Mouse (Mus musculus) forebrain, embryonic 16.5 days (tissue): Measurements from ENCODE around the gene Daam1. TPM values are rescaled to one million over a fixed set of nuclear protein-coding genes. Genes with fewer than 3 reads are reported as not detected.

ENCODE experiments used
- ATAC-seq: fragments of 200-750 bp; cut with Nextera tagmentation; 2 replicates; pipeline ENCODE4 v1.8.0; 2017; ENCODE audit warnings: mild to moderate bottlenecking, moderate library complexity
- H3K27ac ChIP-seq: fragments of 300-500 bp; sonication (generic); 2 replicates; pipeline ENCODE4 v1.5.1; 2014; ENCODE audit warnings: low read length, control low read depth
- H3K27me3 ChIP-seq: fragments of 300-500 bp; sonication (generic); replicated peaks from 2 replicates; pipeline ENCODE4 v1.6.1; 2014; ENCODE audit warnings: low read length; ENCODE audit not compliant: control insufficient read depth, insufficient read depth
- H3K36me3 ChIP-seq: fragments of 300-500 bp; sonication (generic); 2 replicates; pipeline ENCODE4 v1.6.1; 2014; ENCODE audit not compliant: control insufficient read depth, insufficient read depth
- H3K4me1 ChIP-seq: fragments of 300-500 bp; sonication (generic); replicated peaks from 2 replicates; pipeline ENCODE4 v1.6.1; 2014; ENCODE audit warnings: low read length; ENCODE audit not compliant: control insufficient read depth, insufficient read depth
- H3K4me2 ChIP-seq: fragments of 300-500 bp; sonication (generic); 2 replicates; pipeline ENCODE4 v1.6.1; 2014; ENCODE audit warnings: mild to moderate bottlenecking, low read length, control low read depth
- H3K4me3 ChIP-seq: fragments of 300-500 bp; sonication (generic); replicated peaks from 2 replicates; pipeline ENCODE4 v1.5.1; 2014; ENCODE audit warnings: mild to moderate bottlenecking, low read length, control low read depth
- H3K9ac ChIP-seq: fragments of 300-500 bp; sonication (generic); replicated peaks from 2 replicates; pipeline ENCODE4 v1.6.1; 2014; ENCODE audit warnings: low read depth, low read length, control low read depth
- H3K9me3 ChIP-seq: fragments of 300-500 bp; sonication (generic); 2 replicates; pipeline ENCODE4 v1.6.1; 2016; ENCODE audit warnings: low read length; ENCODE audit not compliant: control insufficient read depth
- WGBS: fragments of 180-500 bp; shearing (Covaris S2); extraction: QIAGEN DNeasy Blood & Tissue Kit; methylation state at CpG from one replicate; pipeline ENCODE4 v1.1.7; 2014; 5-methylcytosine and 5-hydroxymethylcytosine counted together
- polyA plus RNA-seq: library from polyadenylated mRNA; unstranded; fragments of >200 nt; fragmentation: Nextera tagmentation; extraction: Ambion mirVana; gene quantifications from 2 replicates; pipeline ENCODE4 v1.2.1, GENCODE M21; 2015

Gene Daam1
- polyA plus RNA-seq, 1 experiment from 2014 or later, result 29.7 TPM

DNA sequence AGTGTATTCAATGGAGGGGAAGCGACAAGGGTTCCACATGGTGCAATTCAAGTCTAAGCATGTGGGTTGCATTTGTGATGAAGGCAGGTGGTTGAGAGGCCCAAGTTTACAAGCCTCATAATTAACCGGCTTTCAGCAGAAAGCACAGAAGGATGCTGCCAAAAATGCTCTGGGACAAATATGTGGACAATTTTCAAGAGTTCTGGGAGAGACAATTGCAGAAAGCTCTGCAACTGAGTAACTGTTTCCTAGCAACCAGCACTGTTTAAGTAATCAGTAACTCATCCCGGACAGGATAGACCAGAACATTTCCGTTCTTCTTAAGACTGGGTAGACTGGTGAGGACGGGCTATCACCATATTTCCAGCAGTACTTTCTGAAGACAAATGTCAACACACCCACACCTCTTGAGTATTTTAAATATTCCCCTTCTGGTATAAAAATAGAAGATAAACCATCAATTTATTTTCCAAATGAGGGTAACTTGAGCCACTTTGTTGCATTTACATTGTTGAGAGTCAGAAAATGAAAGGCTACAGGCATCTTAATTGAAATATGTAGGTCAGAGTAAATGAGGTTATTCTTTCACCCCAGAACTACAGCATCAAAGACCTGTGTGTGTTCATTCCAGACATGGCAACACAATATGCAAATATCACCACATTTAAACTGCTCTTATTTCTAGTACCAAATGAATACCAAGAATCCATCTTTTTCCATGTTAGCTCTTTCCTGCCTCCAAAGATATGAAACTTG, 123.5 kb downstream of the Daam1 start:
- ATAC-seq, result peak; percentile 49
- Histone ChIP-seq H3K9me3 (no peaks in the 10 kb centered on the region), H3K9ac (no peak overlapping the region), H3K4me2 (no peak overlapping the region), H3K27me3 (no peaks in the 10 kb centered on the region), H3K4me1 (peaks cover 42% of the 10 kb centered on the region), H3K36me3 (peaks cover 23% of the 10 kb centered on the region), H3K4me3 (no peak overlapping the region), H3K27ac (peak overlapping the region; percentile 57)
- 36% methylated on average over 5 of the region's 5 CpGs for WGBS

DNA sequence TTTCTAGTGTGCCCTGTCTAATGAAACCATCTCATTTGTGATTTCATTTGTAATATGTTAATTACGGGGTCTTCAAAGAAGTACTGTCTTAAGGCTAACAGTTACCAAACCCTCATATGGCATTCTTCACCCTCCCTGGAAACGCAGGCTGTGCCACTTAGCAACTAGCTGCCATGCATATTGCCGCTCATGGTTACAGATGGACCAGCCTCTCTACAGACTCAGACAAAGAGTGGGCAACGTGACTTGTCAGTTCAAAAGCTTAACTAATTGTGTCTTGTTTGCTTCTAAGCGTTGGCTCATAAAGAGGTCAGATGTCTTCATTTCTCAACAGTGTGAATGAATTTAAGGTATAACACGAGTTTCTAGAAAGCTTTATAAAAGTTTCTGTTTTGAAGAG, 126.1 kb downstream of the Daam1 start:
- Histone ChIP-seq H3K4me3 (no peak overlapping the region), H3K9me3 (no peaks in the 10 kb centered on the region), H3K4me1 (peaks cover 48% of the 10 kb centered on the region), H3K36me3 (peaks cover 24% of the 10 kb centered on the region), H3K27me3 (no peaks in the 10 kb centered on the region), H3K9ac (no peak overlapping the region), H3K4me2 (no peak overlapping the region), H3K27ac (peak overlapping the region; percentile 5; the same call in 1 of the 2 replicates)
- peak; percentile 80 for ATAC-seq
- 24% methylated on average over 6 of the region's 6 CpGs for WGBS

DNA sequence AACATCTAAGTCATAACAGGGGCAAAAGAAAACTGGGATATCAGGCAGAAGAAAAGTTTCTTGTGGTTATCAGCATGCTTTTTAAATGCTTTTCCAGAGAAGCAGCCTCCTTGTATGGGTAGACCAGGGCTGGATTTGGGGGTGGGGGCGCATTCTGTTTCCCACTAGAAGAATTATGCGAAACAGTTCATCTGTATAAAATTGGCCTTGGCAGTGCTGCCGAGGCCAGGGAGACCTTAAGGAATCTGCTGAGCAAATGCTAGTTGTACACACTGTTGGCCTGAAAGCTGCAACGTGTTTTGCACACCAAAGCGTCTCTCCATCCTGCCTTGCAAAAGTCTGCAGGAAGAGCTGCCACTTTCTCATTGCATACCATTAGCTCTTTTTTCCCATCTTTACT, 126.6 kb downstream of the Daam1 start:
- 31% methylated on average over 5 of the region's 5 CpGs for WGBS
- Histone ChIP-seq H3K4me1 (peaks cover 48% of the 10 kb centered on the region), H3K4me2 (no peak overlapping the region), H3K9ac (no peak overlapping the region), H3K27me3 (no peaks in the 10 kb centered on the region), H3K27ac (0 out of 2 replicates have a peak overlapping the region, but pooled peaks have one; percentile 3), H3K9me3 (no peaks in the 10 kb centered on the region), H3K36me3 (peaks cover 22% of the 10 kb centered on the region), H3K4me3 (no peak overlapping the region)
- ATAC-seq, result peak; percentile 60

DNA sequence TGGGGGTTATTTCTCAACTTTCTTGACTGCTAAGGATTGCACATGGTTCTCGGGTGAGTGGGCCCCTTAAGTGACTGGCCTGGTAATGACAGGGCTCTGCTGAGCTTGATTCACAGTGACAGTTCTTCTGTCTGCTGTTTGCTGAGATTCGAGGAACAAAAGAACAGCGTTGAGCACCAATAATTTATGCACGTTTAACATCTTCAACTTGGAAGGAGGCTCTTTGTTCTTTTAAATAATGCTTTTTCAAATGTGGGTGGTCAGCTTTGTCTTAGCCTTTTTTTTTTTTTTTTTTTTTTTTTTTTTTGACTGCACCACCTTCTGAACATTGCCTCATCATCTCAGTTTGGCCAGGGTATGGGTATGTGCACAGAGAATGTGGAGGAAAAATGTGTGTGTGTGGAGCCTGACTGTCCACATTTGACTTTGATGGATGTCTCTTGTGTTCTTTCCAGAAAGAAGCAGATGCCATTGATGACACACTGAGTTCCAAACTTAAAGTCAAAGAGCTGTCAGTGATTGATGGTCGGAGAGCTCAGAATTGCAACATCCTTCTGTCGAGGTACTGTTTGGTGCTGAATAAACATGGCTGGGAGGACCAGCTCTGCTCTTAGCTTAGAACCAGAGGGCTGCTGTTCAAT, 128.6 kb downstream of the Daam1 start:
- peak overlapping the region; percentile 54 for H3K27ac ChIP-seq
- peaks cover 33% of the 10 kb centered on the region for H3K4me1 ChIP-seq
- 11% methylated on average over 6 of the region's 6 CpGs for WGBS
- peaks cover 16% of the 10 kb centered on the region for H3K36me3 ChIP-seq
- H3K4me3 ChIP-seq, result no peak overlapping the region
- H3K27me3 ChIP-seq, result no peaks in the 10 kb centered on the region
- no peak overlapping the region for H3K4me2 ChIP-seq
- ATAC-seq, result peak; percentile 29; the same call in 1 of the 2 replicates
- H3K9ac ChIP-seq, result 0 out of 2 replicates have a peak overlapping the region, but pooled peaks have one; percentile 22
- no peaks in the 10 kb centered on the region for H3K9me3 ChIP-seq

DNA sequence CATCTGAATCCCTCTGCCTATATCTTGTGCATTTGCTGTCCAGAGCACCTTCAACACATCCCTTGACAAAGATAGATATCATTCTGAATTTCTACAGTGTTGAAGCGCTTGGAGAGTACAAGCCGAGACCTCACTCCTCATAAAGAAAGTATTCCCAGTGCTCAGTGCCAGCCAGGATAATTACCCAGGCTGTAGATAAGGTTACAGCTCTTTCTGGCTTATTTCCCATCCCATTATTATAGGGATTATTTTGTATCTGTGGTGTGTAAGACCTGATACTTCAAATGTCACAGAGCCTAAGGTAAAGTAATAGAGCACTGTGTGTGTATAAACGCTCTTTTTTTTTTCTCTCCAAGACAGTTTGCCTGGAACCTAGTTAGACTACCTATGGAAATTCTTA, 130.8 kb downstream of the Daam1 start:
- no peak overlapping the region for H3K9ac ChIP-seq
- H3K36me3 ChIP-seq, result peaks cover 12% of the 10 kb centered on the region
- no peak overlapping the region for H3K27ac ChIP-seq
- no peak overlapping the region for H3K4me2 ChIP-seq
- H3K4me1 ChIP-seq, result peaks cover 26% of the 10 kb centered on the region
- ATAC-seq, result no peak
- H3K9me3 ChIP-seq, result no peaks in the 10 kb centered on the region
- WGBS, result 94% methylated on average over 3 of the region's 3 CpGs
- H3K4me3 ChIP-seq, result no peak overlapping the region
- H3K27me3 ChIP-seq, result no peaks in the 10 kb centered on the region

DNA sequence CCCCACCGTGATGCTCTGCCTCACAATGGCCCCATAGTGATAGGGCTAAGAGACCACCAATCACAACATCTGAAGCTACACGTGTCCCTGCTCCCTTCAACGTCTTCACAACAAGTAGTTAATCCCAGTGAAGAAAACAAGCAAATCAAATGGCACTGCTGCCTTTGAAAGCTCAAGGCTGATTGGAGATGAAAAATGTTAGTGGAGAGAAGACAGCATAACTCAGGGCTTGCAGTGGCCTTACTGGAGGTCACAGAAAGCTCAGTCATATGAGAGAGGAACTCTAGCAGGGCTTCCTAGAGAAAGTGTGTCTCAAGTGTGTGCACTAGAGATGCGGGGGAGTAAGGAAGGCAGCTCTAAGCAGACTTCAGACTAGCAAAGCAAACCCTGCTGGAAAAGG, 131.7 kb downstream of the Daam1 start:
- Histone ChIP-seq H3K36me3 (peaks cover 12% of the 10 kb centered on the region), H3K4me2 (no peak overlapping the region), H3K4me1 (peaks cover 19% of the 10 kb centered on the region), H3K27ac (no peak overlapping the region), H3K27me3 (no peaks in the 10 kb centered on the region), H3K4me3 (no peak overlapping the region), H3K9me3 (no peaks in the 10 kb centered on the region), H3K9ac (no peak overlapping the region)
- ATAC-seq, result no peak
- WGBS, result 64% methylated on average over 4 of the region's 4 CpGs

DNA sequence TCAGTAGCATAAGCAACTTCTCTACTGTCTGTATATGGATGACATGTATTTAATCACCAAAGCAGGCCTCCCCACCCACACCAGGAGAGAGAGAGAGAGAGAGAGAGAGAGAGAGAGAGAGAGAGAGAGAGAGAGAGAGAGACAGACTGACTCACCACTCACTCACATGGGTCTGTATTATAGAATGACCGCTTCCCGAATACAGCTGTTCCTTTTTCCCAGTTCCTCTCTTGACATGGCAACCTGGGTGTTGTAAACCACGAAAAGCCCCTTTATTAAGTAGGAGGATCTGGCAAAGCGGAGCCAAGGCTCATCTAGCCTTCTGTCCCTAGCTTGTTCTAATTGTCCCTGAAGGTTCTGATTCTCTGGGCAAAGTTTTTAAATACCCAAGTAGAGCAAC, 137.7 kb downstream of the Daam1 start:
- Histone ChIP-seq H3K27me3 (no peaks in the 10 kb centered on the region), H3K4me1 (peaks cover 29% of the 10 kb centered on the region), H3K27ac (no peak overlapping the region), H3K9me3 (no peaks in the 10 kb centered on the region), H3K4me2 (no peak overlapping the region), H3K4me3 (no peak overlapping the region), H3K9ac (no peak overlapping the region), H3K36me3 (peaks cover 6% of the 10 kb centered on the region)
- WGBS, result 61% methylated on average over 4 of the region's 4 CpGs
- ATAC-seq, result no peak

DNA sequence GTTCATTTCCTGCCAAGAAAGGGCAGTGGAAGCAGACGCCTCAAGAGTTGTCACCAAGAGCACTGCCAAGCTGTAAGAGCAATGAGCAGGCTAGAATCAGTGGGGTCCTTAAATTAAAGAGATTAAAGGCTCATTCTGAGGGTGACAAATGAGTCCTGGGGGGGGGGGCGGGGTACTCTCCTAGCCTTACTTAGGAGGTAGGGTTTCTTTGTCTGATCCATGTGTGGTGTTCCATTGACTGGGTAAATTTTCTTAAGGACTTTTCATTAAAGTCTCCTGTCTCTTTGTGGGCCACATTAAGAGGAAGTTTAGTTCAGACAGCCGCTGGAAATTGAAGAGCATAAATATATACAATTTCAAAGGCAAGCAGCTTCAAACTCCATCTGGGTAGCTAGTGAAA, 138.1 kb downstream of the Daam1 start:
- H3K9me3 ChIP-seq, result no peaks in the 10 kb centered on the region
- whole genome bisulfite sequencing, result 17% methylated on average over 3 of the region's 3 CpGs
- H3K4me2 ChIP-seq, result no peak overlapping the region
- peaks cover 6% of the 10 kb centered on the region for H3K36me3 ChIP-seq
- H3K4me1 ChIP-seq, result peaks cover 33% of the 10 kb centered on the region
- H3K4me3 ChIP-seq, result no peak overlapping the region
- no peaks in the 10 kb centered on the region for H3K27me3 ChIP-seq
- H3K9ac ChIP-seq, result no peak overlapping the region
- no peak for ATAC-seq
- H3K27ac ChIP-seq, result no peak overlapping the region; the same call in 1 of the 2 replicates

DNA sequence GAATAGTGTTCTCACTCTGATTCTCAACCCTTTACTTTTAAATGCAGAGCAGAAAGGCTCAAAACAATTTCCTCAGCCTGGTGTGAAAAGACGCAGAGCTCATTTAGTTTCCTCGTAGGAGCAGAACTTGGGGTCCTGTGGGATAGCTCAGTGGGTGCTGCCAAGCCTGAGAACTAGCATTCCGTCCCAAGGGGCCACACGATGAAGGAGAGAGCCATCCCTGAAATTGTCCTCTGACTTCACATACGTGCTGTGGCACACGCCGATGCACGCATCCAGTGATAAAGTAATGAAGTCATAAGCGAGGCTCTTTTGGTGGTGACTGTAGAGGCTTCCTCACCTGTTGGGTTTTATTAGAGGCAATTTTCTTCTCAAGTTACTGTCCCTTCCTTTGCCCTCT, 138.6 kb downstream of the Daam1 start:
- H3K9me3 ChIP-seq, result no peaks in the 10 kb centered on the region
- peaks cover 6% of the 10 kb centered on the region for H3K36me3 ChIP-seq
- no peak for ATAC-seq
- WGBS, result 65% methylated on average over 9 of the region's 9 CpGs
- no peak overlapping the region for H3K4me3 ChIP-seq
- H3K4me2 ChIP-seq, result no peak overlapping the region
- H3K27me3 ChIP-seq, result no peaks in the 10 kb centered on the region
- peaks cover 36% of the 10 kb centered on the region for H3K4me1 ChIP-seq
- H3K27ac ChIP-seq, result no peak overlapping the region; the same call in 1 of the 2 replicates
- no peak overlapping the region for H3K9ac ChIP-seq
